In the genomic region with DNA sequence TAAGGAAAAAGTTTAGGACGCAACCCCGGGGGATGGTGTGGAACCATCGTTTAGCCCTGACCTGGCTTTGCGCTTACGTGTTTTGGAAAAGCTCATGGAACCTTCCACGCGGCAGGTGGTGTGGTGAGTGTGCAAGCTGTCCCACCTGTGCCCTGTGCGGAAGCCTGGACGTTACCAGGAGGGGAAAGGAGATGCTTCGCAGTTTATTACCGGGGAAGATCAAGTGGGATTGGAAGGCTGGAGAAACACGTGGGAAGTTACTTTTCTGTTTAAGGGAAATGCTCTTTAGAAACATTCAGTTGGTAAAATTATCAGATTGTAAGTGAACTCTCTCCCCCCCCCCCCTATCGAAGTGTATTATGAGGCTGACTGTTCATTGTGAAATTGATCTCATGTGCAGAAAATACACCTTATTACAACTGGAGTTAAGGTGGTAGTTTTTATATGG, we compare ENCODE assay signal across 7 mouse cellular contexts. TPM values are rescaled to one million over a fixed set of nuclear protein-coding genes. Genes with fewer than 3 reads are reported as not detected.
A peak's percentile ranks its signal among the peaks of the same experiment; 100 is the strongest.
DNase-seq lines count a peak whose midpoint lies in the region; ATAC-seq and TF ChIP-seq lines count a peak whose summit lies in the region.

No protein-coding gene starts in this region.

- no peaks in the 10 kb centered on the region for H3K27me3 ChIP-seq in forebrain, embryonic 15.5 days
- no peaks in the 10 kb centered on the region for H3K27me3 ChIP-seq in limb, embryonic 15.5 days
- H3K27me3 ChIP-seq in midbrain, postnatal 0 days (ENCODE audit: insufficient read depth, low read length) = no peaks in the 10 kb centered on the region

- H3K4me3 ChIP-seq in forebrain, embryonic 15.5 days = peak overlapping the region; percentile 72
- peak overlapping the region; percentile 89 for H3K4me3 ChIP-seq in limb, embryonic 15.5 days
- H3K4me3 ChIP-seq in midbrain, postnatal 0 days (ENCODE audit: low read depth, low read length) = peak overlapping the region; percentile 95

- peak overlapping the region; percentile 89 for H3K9ac ChIP-seq in forebrain, embryonic 15.5 days (replicated peaks)
- peak overlapping the region; percentile 91 for H3K9ac ChIP-seq in limb, embryonic 15.5 days
- peak overlapping the region; percentile 88 for H3K9ac ChIP-seq in midbrain, postnatal 0 days (replicated peaks; ENCODE audit: low read length, poor library complexity, severe bottlenecking)

- peak overlapping the region; percentile 93 for H3K4me2 ChIP-seq in forebrain, embryonic 15.5 days (replicated peaks)
- H3K4me2 ChIP-seq in limb, embryonic 15.5 days = peak overlapping the region; percentile 89
- peak overlapping the region; percentile 96 for H3K4me2 ChIP-seq in midbrain, postnatal 0 days (ENCODE audit: low read depth, low read length, poor library complexity, severe bottlenecking)

- H3K4me1 ChIP-seq in forebrain, embryonic 15.5 days = peaks cover 28% of the 10 kb centered on the region
- peaks cover 15% of the 10 kb centered on the region; the same call in 1 of the 2 replicates for H3K4me1 ChIP-seq in limb, embryonic 15.5 days
- H3K4me1 ChIP-seq in midbrain, postnatal 0 days (ENCODE audit: insufficient read depth, low read length) = peaks cover 5% of the 10 kb centered on the region

- no peak for TF ChIP-seq CTCF in midbrain, postnatal 0 days (IDR thresholded peaks at IDR 0.05)

- no peaks in the 10 kb centered on the region for H3K36me3 ChIP-seq in forebrain, embryonic 15.5 days
- no peaks in the 10 kb centered on the region for H3K36me3 ChIP-seq in limb, embryonic 15.5 days
- no peaks in the 10 kb centered on the region for H3K36me3 ChIP-seq in midbrain, postnatal 0 days (ENCODE audit: insufficient read depth, low read length)

- DNase-seq in lung, adult 18-20 months = peak; percentile 11 to 17
- no peak for DNase-seq in lung, postnatal 10 days
- DNase-seq in cerebellum, adult 9-10 months = peak; percentile 68
- DNase-seq in midbrain, postnatal 0 days (ENCODE audit: low spot score) = no peak
- DNase-seq in retina, postnatal 1 day = no peak

- H3K9me3 ChIP-seq in forebrain, embryonic 15.5 days = no peaks in the 10 kb centered on the region
- no peaks in the 10 kb centered on the region for H3K9me3 ChIP-seq in limb, embryonic 15.5 days
- no peaks in the 10 kb centered on the region for H3K9me3 ChIP-seq in midbrain, postnatal 0 days (ENCODE audit: low read length)

- 2% methylated on average over 13 of the region's 13 CpGs for WGBS in forebrain, embryonic 15.5 days
- WGBS in limb, embryonic 15.5 days = 2% methylated on average over 13 of the region's 13 CpGs
- WGBS in midbrain, postnatal 0 days = 2% methylated on average over 13 of the region's 13 CpGs

- ATAC-seq in forebrain, embryonic 15.5 days (replicated peaks) = no peak
- no peak for ATAC-seq in limb, embryonic 15.5 days (ENCODE audit: insufficient number of reproducible peaks, low FRiP score, low TSS enrichment, low read depth)
- ATAC-seq in midbrain, postnatal 0 days (ENCODE audit: low FRiP score) = no peak

- no peak overlapping the region for H3K27ac ChIP-seq in forebrain, embryonic 15.5 days (replicated peaks)
- H3K27ac ChIP-seq in limb, embryonic 15.5 days = no peak overlapping the region
- H3K27ac ChIP-seq in midbrain, postnatal 0 days (ENCODE audit: low read depth, low read length) = peak overlapping the region; percentile 78

RNA-seq across cellular contexts. Expression of gene Ube2q2, which starts 1.6 kb away (rescaled TPM):
- polyA plus RNA-seq in forebrain, embryonic 15.5 days (2015; fragmentation: Nextera tagmentation; extraction: Ambion mirVana) = 34.8 and 38.2 TPM in 2 replicates
- polyA plus RNA-seq in limb, embryonic 15.5 days (2015; fragmentation: Nextera tagmentation; extraction: Ambion mirVana) = 29.7 and 34.5 TPM in 2 replicates
- total RNA-seq in midbrain, postnatal 0 days (2014; rRNA removed) = 28.1 and 36.3 TPM in 2 replicates
- polyA plus RNA-seq in midbrain, postnatal 0 days (2015; fragmentation: Nextera tagmentation; extraction: Ambion mirVana) = 33.5 and 34.5 TPM in 2 replicates

RNA-seq across cellular contexts. Expression of gene Fbxo22, which starts 58.4 kb away (rescaled TPM):
- 86.7 and 90.4 TPM in 2 replicates for polyA plus RNA-seq in forebrain, embryonic 15.5 days (2015; fragmentation: Nextera tagmentation; extraction: Ambion mirVana)
- polyA plus RNA-seq in limb, embryonic 15.5 days (2015; fragmentation: Nextera tagmentation; extraction: Ambion mirVana) = 46.3 and 48.2 TPM in 2 replicates
- 57.1 and 61.5 TPM in 2 replicates for total RNA-seq in midbrain, postnatal 0 days (2014; rRNA removed)
- 71.2 and 75.3 TPM in 2 replicates for polyA plus RNA-seq in midbrain, postnatal 0 days (2015; fragmentation: Nextera tagmentation; extraction: Ambion mirVana)

Comparison
In these comparisons a context has a peak if more than half of its experiments do, and no peak if none do; other contexts are left out.
1. DNase-seq: peak in lung, adult 18-20 months (2 of 2) and cerebellum, adult 9-10 months (single experiment); none in lung, postnatal 10 days (single experiment), midbrain, postnatal 0 days (single experiment) and retina, postnatal 1 day (single experiment).
2. Peak in every context shown above with its lines, with median percentiles within 50 percentile points of each other: H3K4me2 ChIP-seq, H3K4me3 ChIP-seq and H3K9ac ChIP-seq.